Mouse (Mus musculus) lung, postnatal 0 days (tissue): ENCODE data around the gene Slc16a6.

Experiments used
- CTCF ChIP-seq: IDR thresholded peaks from 2 replicates; pipeline ENCODE4 v1.5.1; 2016; ENCODE audit warnings: antibody characterized with exemption, mild to moderate bottlenecking
- EP300 ChIP-seq: IDR thresholded peaks from 2 replicates; pipeline ENCODE4 v1.6.1; 2016; ENCODE audit warnings: antibody characterized with exemption, mild to moderate bottlenecking, control low read depth

DNA sequence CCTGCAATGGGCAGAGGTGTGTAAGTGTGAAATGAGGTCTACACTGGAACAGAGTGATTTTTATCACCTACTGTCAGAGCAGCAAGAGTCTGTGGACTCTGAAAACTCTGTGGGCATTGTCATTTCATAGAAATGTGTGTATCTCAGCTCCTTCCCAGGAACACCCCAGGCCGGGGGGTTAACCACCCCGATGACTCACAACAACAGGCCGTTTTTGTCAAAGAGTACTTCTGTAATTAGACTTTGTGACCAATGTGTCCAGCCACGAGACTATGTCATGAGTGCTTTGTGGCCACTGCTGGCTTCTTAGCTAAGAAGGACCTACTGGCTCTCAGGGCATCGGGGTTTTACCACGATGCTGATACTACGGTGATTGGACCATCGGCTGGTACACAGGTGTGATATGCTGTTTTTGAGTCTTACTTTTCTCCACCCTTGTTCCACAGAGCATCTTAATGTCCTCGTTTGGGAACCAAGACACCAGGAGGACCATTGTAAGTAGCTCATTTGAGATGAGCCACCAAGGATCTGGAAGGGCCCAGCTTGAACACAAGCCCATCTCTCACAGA lies 55.8 kb downstream of the Slc16a6 start:
- no peak for TF ChIP-seq CTCF
- TF ChIP-seq EP300: no peak
